Mouse (Mus musculus): ENCODE results near the gene Cutc. TPM values are rescaled to one million over a fixed set of nuclear protein-coding genes. Genes with fewer than 3 reads are reported as not detected.

Cutc gene
- total RNA-seq (2012; rRNA removed): 10.0 and 10.1 TPM in 2 replicates
- total RNA-seq (2014; rRNA removed): 18.2 and 18.5 TPM in 2 replicates
- polyA plus RNA-seq (2012; ENCODE audit: insufficient read length, low read depth): 22.7 and 29.4 TPM in 2 replicates

DNA sequence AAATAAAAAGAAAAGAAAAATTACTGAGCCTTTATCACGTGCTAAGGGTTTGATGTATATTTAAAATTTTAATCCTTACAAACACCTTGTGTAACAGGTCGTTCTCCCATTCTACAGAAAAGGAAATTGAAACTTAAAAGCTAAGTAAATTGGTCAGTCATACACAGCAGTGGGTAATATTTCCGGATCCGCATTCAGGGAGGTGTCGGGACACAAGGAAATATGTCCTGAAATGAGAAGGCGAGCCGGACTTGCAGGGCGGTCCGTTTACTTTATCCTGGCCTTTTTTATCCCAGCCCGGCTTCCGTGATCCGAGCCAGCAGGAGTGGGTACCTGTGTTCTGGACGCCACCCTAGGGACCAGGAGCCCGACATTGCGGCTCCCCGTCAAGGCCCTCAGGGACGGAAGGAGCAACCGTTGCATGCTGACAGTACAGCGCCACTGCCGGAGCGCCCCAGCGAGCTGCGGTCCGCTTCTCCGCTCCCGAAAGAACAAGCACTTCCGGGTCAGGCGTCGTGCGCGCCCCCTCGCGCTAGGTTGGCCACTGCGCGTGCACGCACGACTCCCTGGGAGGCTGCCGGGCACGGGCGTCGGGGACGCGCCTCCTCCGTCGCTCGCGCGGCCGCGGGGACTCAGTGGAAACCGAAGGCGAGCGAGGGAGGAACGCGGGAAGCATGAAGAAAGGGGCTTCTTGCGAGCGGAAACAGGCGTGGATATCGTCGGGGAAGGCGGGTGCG, at the start of gene Cutc, which contains the start of gene Cox15:
Gene Cutc, plus strand, starts transcription at position 508 of the 737 bp plus-strand sequence.
Gene Cox15, minus strand, starts transcription at position 512 of the 737 bp plus-strand sequence.
- Histone ChIP-seq H3K9me3 (replicated peaks; ENCODE audit: low read length) (no peaks in the 10 kb centered on the region), H3K4me3 (replicated peaks in 1 of 3; ENCODE audit: low read depth in 2 of 3, low read length in 2 of 3, poor library complexity in 1 of 3) (peak within 1 kb of the TSS; percentile 66 to 97 (median 76)), H3K27ac (ENCODE audit: insufficient read depth, low read depth) (peak within 1 kb of the TSS; percentile 80), H3K4me1 (ENCODE audit: control insufficient read depth in 1 of 2, insufficient read depth in 2 of 2) (peaks cover 7 to 44% of the 10 kb centered on the region in 2 experiments), H3K36me3 (replicated peaks in 1 of 2; ENCODE audit: control insufficient read depth in 1 of 2, insufficient read depth in 1 of 2, low read length in 1 of 2) (peaks cover 14 to 38% of the 10 kb centered on the region in 2 experiments), H3K27me3 (replicated peaks) (no peaks in the 10 kb centered on the region), H3K9ac (ENCODE audit: insufficient read depth, low read depth) (peak within 1 kb of the TSS; percentile 74), H3K4me2 (ENCODE audit: insufficient read depth, low read depth, poor library complexity, severe bottlenecking) (peak within 1 kb of the TSS; percentile 84), H3K79me2 (replicated peaks; ENCODE audit: control insufficient read depth, extremely low read depth, insufficient read depth, poor library complexity, severe bottlenecking) (peaks cover 3% of the 10 kb centered on the region; the same call in 1 of the 2 replicates)
- DNase-seq (ENCODE audit: extremely low read depth): peak; percentile 93
- dilution Hi-C loops (cut with MboI; ENCODE audit: extremely low pct_ligation_motif_present, extremely low pct_unique_long_range_greater_than_20kb, low sequenced_read_pairs) (no loop called here), in situ Hi-C loops (cut with MboI; ENCODE audit: low pct_ligation_motif_present, low pct_unique_long_range_greater_than_20kb, low sequenced_read_pairs) (loop anchor here (5.0 to 25.0 kb wide), 5 partner anchors 75 to 240 kb away; partner anchors contain the start of gene Got1)
- TF ChIP-seq HCFC1 (IDR thresholded peaks at IDR 0.05; ENCODE audit: low read depth, low read length) (peak; percentile 83), EP300 (IDR thresholded peaks at IDR 0.05; ENCODE audit: low read length) (no peak), IRF4 (IDR thresholded peaks at IDR 0.05; ENCODE audit: low read depth, low read length) (0 out of 2 replicates have a peak, but pooled peaks have one; percentile 67), MAX (IDR thresholded peaks at IDR 0.05; ENCODE audit: low read length) (peak; percentile 78), POLR2AphosphoS2 (IDR thresholded peaks at IDR 0.05; ENCODE audit: low read depth, low read length) (peak; percentile 94; the same call in 1 of the 2 replicates), CHD1 (IDR thresholded peaks at IDR 0.05; ENCODE audit: low read depth, low read length) (no peak), NRF1 (IDR thresholded peaks at IDR 0.05; ENCODE audit: low read depth, low read length) (peak; percentile 53; the same call in 1 of the 2 replicates), JUN (IDR thresholded peaks at IDR 0.05; ENCODE audit: insufficient read depth, low read depth, low read length) (no peak), GABPA (IDR thresholded peaks at IDR 0.05; ENCODE audit: insufficient replicate concordance, low read depth, low read length) (no peak; the same call in 1 of the 2 replicates), MEF2A (IDR thresholded peaks at IDR 0.05; ENCODE audit: borderline replicate concordance, low read depth, low read length) (peak; percentile 45), CTCF (conservative IDR thresholded peaks at IDR 0.05 in 1 of 2, IDR thresholded peaks at IDR 0.05 in 1 of 2; ENCODE audit: low read depth in 2 of 2, low read length in 2 of 2) (peak in 1 of 2 experiments; percentile 42; a peak in 1 of 4 replicates), ELF1 (IDR thresholded peaks at IDR 0.05; ENCODE audit: low read depth, low read length) (peak; percentile 94), BHLHE40 (IDR thresholded peaks at IDR 0.05; ENCODE audit: low read depth, low read length) (peak; percentile 64), ZC3H11A (IDR thresholded peaks at IDR 0.05; ENCODE audit: low read depth, low read length) (no peak), JUND (conservative IDR thresholded peaks at IDR 0.05; ENCODE audit: low read depth, low read length) (peak; percentile 31; the same call in 1 of the 2 replicates), MAZ (IDR thresholded peaks at IDR 0.05; ENCODE audit: low read depth, low read length) (no peak; the same call in 1 of the 2 replicates), UBTF (IDR thresholded peaks at IDR 0.05; ENCODE audit: low read depth, low read length) (peak; percentile 84), MXI1 (IDR thresholded peaks at IDR 0.05; ENCODE audit: low read depth, low read length) (peak; percentile 87), USF2 (conservative IDR thresholded peaks at IDR 0.05; ENCODE audit: low read depth, low read length) (no peak), ETS1 (conservative IDR thresholded peaks at IDR 0.05; ENCODE audit: low read depth, low read length) (peak; percentile 53; the same call in 1 of the 2 replicates), NELFE (IDR thresholded peaks at IDR 0.05; ENCODE audit: low read depth, low read length) (peak; percentile 98), E2F4 (IDR thresholded peaks at IDR 0.05; ENCODE audit: insufficient replicate concordance, low read depth, low read length) (no peak), TCF12 (IDR thresholded peaks at IDR 0.05; ENCODE audit: low read depth, low read length) (peak; percentile 90), ZMIZ1 (IDR thresholded peaks at IDR 0.05; ENCODE audit: low read depth, low read length) (peak; percentile 96), SMC3 (IDR thresholded peaks at IDR 0.05; ENCODE audit: low read depth, low read length) (no peak; the same call in 1 of the 2 replicates), MAFK (IDR thresholded peaks at IDR 0.05; ENCODE audit: insufficient replicate concordance, low read length) (0 out of 2 replicates have a peak, but pooled peaks have one; percentile 42), PAX5 (IDR thresholded peaks at IDR 0.05; ENCODE audit: low read length) (no peak), RAD21 (IDR thresholded peaks at IDR 0.05; ENCODE audit: low read depth, low read length) (no peak), RCOR1 (conservative IDR thresholded peaks at IDR 0.05; ENCODE audit: low read depth, low read length) (peak; percentile 72; the same call in 1 of the 2 replicates), POLR2A (IDR thresholded peaks at IDR 0.05; ENCODE audit: low read depth, low read length) (peak; percentile 98), TBP (conservative IDR thresholded peaks at IDR 0.05; ENCODE audit: low read depth, low read length) (peak; percentile 44; the same call in 1 of the 2 replicates), MYC (IDR thresholded peaks at IDR 0.05; ENCODE audit: low read depth, low read length) (0 out of 2 replicates have a peak, but pooled peaks have one; percentile 55), USF1 (IDR thresholded peaks at IDR 0.05; ENCODE audit: low read depth, low read length) (no peak), CHD2 (IDR thresholded peaks at IDR 0.05; ENCODE audit: low read length) (peak; percentile 71), KAT2A (IDR thresholded peaks at IDR 0.05; ENCODE audit: insufficient replicate concordance, low read length) (0 out of 2 replicates have a peak, but pooled peaks have one; percentile 61), ZNF384 (IDR thresholded peaks at IDR 0.05; ENCODE audit: low read depth, low read length) (no peak), SIN3A (IDR thresholded peaks at IDR 0.05; ENCODE audit: low read length) (peak; percentile 81; the same call in 1 of the 2 replicates)

All from CH12.LX (cell line).